Mouse (Mus musculus) cerebellum, postnatal 36 days (tissue): Measurements from ENCODE around the gene Filip1.

ENCODE experiments used
- DNase-seq, 2 experiments: peaks; one replicate each; pipeline ENCODE4 v3.0.0; 2021 to 2022; ENCODE audit warnings: mixed read lengths in 2 of 2

Gene Filip1

GRCm38 (mm10) chr9:79893841-79894612 lies 118.6 kb downstream of the Filip1 start:
- no peak for DNase-seq

DNA sequence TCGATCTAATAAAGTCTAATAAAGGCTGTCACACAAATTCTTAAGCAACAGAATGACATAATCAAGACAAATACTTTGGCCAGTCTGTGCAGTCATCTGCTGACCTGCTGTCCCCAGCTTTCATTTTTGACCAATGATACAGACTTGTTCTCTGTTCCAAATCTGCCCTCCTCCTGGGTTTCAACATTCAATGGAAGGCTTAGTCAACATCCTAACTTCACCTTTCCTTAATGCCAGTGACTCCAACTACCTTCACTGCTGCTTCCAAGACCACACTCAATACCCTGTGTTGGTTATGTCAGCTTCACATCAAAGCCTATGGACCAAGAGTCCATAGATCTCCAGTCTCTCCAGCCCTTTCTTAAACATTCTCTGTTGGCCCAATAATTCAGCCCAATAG lies 120.5 kb downstream of the Filip1 start:
- no peak for DNase-seq

GRCm38 (mm10) chr9:79890488-79890887 lies 122.2 kb downstream of the Filip1 start:
- no peak for DNase-seq

DNA sequence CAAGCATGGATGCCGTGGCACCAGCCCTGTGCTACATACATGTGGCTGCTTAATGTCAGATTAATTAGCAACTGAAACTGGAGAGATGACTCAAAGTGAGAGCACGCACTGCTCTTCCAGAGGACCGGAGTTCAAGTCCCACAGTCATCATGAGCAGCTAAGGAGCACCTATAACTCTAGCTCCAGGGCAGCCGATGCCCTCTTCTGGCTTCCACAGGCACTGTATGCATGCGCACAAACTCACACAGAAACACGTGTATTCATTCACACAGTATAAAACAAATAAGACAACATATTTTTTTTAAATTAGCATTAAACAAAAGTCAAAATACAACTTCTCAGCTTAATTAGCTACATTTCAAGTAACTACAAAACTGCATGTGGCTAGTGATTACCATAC lies 123.5 kb downstream of the Filip1 start:
- no peak for DNase-seq

DNA sequence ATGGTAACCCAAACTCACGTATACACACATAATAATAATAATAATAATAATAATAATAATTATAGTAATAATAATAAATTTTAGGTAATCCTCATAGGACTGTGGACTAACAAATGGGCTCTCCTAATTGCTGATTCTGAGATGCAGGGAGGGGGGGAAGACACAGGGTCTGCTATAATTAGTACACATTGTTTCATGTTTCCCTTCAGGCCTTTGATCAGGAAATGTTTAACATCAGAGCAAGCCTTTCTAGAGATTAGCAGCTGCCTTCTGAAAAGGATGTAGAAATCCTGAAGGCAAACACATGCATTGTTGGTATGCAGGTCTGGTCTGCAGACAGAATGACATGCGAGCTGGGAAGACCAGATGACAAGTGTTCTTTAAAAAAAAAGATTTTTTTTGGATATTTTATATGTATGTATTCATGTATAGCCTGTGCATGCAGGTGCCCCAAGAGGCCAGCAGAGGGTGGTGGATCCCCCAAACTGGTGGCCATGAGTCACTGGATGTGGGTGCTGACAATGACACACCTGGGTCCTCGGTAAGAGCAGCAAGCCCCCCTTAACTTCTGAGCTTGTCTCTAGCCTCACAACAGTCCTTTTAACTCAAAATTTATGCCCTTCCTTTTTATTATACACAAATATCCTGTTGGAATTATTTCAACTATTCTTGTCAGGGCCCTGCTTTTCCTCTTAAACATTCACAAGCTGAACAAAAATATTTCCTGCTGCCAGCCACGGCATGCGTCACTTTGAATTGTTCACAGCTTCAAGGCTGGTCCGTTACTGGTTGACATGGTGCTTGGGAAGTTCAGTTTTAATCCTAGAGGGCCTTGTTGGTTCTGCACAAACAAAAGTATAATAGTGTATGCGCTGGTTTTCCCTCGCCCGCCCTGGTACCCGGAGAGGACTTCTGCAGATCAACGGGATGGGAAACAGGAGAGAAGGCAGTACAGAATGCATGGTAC lies 127.1 kb downstream of the Filip1 start:
- no peak for DNase-seq

GRCm38 (mm10) chr9:79883139-79883538 lies 129.5 kb downstream of the Filip1 start:
- no peak for DNase-seq

GRCm38 (mm10) chr9:79880031-79880430 lies 132.6 kb downstream of the Filip1 start:
- no peak for DNase-seq

DNA sequence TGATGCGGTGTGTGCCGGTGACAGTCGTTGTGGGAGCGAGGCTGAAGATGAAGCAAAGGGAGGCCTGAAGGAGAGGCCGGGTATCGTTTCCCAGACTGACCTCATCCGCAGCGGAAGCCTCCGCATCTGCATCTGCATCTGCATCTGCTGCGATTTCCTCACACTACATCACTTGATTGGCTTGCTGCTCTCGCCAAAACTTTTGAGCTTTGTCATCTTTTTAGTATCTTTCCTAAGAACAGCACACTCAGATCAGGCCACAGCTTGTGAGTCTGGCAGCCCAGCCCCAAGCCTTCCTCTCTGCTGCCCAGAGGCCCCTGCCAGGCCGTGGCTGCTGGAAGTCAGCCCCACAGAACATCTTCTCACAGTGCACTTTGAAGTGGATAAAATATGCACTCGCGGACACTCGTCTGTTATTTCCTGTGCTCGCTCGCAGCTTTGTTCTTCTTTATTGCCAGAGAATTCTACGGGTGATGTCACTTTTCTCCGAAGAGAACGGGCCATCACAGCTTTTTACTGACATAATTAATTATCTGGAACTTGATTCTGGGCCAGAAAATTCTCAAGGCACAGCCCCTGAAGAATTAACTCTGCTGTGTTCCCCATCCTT lies 137.0 kb downstream of the Filip1 start:
- DNase-seq = no peak

- DNase-seq = no peak
Observed at GRCm38 (mm10) chr9:79872598-79872997, 140.1 kb downstream of the Filip1 start.

DNA sequence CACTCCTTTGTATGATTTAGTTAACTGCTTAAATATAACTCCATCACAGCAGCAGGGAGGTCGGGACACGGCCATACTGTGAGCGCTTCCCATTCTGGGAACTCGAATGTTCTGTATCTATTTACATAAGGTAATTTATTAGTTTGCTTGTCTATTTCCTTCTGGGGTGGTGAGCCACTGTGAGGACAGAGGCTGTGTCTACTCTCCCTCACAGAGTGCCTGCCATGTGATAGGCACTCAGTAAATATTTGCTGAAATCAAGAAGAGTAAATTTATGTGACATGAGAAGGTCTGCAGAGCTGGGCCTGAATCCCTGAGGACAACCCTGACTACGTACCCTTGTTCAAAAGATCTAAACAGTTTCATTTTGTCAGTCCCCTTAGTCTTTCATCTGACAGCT lies 143.1 kb downstream of the Filip1 start:
- DNase-seq = no peak

DNA sequence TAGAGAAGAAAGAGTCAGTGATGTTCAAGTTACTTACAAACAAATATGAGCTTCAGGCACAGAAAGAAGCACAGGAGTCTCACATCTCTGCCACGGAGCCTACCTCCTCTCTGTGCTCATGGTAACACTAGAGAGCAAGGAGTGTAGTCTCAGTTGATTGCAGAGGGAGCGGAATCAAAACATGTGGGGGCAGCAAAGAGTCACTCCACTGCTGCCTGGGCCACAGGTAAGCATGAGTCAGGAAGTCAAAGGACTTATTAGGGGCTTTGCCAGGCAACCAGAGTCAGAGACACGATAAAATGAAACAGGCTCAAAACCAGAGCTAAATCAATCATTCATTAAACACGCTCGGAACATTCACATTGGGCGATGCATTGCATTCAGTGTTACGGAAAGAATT lies 146.7 kb downstream of the Filip1 start:
- no peak for DNase-seq

DNA sequence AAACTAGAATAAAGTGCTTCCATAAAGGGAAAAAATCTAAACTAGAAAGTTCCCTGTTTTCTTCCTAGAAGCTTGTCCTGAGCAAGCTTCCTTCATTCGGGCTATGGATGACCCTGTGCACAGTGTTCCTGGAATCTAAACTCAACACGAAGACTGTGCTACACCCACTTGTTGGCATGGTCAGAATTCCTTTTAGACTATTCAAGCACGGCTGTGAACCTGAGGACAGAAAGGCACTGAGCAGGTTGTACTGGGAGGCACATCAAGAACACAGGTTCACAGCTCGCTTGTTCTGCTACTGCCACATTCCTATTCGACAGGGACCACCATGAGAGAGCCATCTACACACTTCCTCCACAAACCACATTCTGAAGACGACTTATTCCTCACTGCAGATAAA lies 150.1 kb downstream of the Filip1 start:
- DNase-seq = no peak

DNA sequence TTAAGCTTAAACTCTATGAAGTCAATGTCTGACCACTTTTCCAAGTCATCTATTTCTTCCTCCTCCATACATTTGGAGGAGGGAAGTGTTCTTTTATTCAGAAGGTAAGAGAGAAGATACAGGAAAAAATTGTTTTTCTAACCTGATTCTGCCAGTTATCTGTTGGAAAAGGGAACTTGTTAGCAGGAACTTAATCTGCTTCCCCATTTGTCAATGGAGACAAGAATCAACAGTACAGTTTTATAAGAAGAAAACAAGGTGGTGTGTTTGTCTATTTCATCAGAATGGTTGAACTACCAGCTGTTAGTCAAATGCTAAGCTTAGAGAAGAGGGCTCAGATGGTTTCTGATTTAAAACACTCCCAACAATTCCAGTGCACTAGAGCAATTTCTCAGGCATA lies 165.6 kb downstream of the Filip1 start:
- DNase-seq = no peak

- DNase-seq = no peak
Observed at GRCm38 (mm10) chr9:79842615-79843014, 170.0 kb downstream of the Filip1 start.

DNA sequence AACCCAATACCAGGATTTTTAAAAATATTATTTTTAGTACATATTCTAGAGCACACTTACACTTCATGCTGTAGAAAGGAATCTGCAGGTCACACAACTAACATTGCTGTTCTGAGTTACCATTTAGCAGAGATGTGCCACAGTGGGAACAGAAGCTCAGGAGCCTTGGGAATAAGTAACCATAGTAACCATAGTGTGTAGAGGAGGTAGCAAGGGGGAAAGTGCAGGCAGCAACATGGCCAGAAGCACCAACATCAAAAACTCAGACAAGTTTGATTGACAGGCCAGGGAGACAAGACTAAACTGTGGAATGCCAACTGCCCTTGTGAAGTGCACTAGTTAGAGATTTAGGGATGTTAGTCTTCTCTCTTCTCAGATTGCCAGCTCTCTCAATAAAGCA lies 170.6 kb downstream of the Filip1 start:
- no peak for DNase-seq

DNA sequence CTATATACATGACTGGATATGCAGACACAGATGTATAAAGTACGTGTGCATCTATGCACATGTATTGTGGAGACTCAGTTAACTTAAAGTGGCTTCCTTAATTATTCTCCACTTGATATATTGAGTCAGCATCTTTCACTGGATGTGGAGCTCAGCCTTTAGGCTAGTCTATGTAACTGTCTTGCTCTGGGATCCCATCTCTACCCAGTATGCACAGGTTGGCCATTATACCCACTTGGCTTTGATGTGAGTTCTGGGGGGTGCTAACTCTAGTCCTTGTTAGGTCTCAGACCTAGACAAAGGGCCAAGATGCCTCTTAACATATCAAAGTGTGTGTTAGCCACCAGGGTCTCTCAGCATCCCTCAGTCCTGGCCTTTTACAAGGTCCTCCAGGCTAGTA lies 181.4 kb downstream of the Filip1 start:
- DNase-seq = no peak

DNA sequence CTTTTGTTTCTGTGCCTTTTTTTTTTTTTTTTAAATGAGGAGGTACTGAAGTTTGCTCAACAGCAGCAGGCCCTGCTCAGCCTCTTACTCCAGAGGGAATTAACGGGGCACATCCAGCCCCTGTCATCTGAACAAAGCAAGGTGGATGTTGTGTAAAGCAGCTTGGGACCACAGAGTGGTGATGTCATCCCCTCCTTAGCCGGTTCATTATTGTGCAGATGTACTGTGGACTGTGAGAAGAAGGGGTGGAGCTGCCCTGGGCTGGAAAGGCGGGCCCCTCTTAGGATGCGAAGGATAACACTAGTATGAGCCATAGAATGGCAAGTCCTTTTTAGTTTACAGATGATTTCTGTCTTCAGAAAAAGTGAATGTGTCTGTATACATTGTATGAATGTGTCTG lies 181.8 kb downstream of the Filip1 start:
- DNase-seq = no peak

DNA sequence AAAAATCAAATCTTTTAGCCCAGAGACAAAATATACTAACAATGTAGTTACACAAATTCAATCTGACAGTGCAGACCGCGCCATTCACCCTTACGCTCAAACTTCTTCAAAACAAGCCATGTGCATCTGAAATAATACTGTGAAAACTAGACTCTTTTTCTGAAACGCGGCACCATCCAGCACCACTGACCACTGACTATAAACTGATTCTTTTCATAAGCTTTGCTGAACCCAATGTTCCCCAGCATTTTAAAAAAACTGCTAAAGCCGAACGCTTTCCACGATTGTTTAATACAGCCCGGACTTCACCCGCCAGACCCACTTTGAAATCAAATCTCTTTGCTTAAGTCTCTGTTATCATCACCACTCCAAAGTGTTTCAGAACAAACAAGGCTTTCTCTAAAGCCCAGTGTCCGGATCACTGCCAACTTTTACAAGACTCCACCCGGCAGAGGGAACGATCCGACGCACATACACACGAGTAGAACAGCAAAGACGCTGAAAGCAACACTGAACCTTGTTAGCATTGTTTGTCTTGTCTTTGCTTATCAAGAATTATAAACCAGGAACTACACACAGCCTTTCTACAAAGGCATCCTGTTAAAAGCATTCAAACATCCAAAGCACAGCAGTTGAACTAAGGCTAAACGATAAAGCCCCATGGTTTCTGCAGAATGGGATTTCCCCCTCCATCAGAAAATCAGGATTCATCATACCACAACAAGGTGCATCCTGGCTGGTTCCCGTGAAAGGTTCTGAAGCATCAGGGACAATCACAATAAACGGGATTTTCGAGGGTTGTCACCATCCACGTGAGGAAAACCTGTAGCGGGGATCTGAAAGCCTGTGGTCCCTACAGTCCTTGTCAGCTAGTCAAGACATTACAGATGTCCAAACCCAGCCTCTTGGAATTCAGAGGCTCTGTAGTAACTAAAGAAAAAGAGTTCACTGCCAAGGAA lies 182.5 kb downstream of the Filip1 start:
- DNase-seq = no peak

DNA sequence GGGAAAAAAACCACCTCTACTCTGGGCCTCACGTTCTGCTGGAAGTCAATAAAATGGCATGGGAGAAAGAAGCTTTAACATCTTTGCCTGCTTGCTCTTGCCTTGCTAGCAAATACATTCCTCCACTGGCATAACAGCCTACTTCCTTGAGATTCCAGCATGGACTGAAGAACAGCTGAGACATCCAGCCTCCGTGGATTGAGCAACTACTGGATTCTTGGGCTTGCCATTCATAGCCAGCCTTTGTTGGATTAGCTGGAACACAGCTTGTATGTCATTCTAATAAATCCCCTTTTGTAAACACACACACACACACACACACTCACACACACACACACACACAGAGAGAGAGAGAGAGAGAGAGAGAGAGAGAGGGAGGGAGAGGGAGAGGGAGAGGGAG lies 185.6 kb downstream of the Filip1 start:
- DNase-seq = no peak

DNA sequence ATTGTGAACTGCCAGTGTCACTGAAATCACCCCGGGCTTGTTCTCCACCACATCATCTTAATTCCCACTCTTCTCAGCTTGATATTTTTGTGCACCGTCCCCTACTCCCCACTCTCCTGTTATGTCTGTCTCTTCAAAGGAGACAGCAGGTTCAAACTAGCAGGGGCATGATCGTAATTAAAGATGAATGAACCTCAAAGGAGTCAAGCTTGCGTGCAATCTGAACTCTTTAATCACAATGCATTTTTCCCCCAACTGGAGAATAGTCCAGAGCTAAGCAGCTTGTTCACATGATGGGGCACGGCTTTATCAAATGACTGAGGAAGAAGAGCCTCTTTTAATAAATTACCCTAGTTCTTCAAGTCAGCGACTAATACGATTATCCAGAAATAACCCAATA lies 187.1 kb downstream of the Filip1 start:
- no peak for DNase-seq

- DNase-seq = no peak
Observed at GRCm38 (mm10) chr9:79823856-79824255, 188.8 kb downstream of the Filip1 start.

- DNase-seq = no peak
Observed at GRCm38 (mm10) chr9:79823438-79823837, 189.2 kb downstream of the Filip1 start.
